21 mouse cellular contexts compared by ENCODE assay signal in the genomic region with DNA sequence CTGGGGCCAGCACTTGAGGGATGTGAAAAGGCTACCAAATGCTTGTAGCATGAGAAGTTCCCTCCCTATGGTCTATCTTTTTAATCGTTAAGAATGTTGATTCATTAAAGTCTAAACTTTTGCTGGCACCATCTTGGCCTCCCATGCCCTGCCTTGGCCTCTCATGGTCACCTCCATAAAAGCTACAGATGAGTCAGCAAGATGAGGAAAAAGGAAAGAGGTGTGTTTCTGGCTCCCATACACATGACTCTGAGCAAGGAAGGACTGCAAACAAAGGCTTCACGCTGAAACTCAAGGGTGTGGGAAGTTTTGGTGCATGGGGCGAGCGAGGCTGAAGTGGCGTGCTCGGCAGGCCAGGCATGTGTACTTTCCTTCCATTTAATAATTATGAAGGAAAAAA. TPM values are rescaled to one million over a fixed set of nuclear protein-coding genes. Genes with fewer than 3 reads are reported as not detected.
DNase-seq lines count a peak whose midpoint lies in the region; ATAC-seq and TF ChIP-seq lines count a peak whose summit lies in the region.
"Had no signal": no experiment of that assay in that cellular context is flagged by ENCODE, and none has a peak within 500 bp of the region (broad histone marks: within the 10 kb centered on the region; RNA-seq: fewer than 3 reads in every experiment).

No protein-coding gene starts in this region.

- TF ChIP-seq CTCF in stomach, postnatal 0 days (IDR thresholded peaks at IDR 0.05; ENCODE audit: low read depth) = no peak

- H3K4me3 ChIP-seq in stomach, postnatal 0 days (ENCODE audit: low read depth, low read length) = no peak overlapping the region
- H3K4me3 ChIP-seq: embryonic facial prominence, embryonic 13.5 days; forebrain, embryonic 13.5 days; heart, embryonic 15.5 days; hindbrain, embryonic 13.5 days had no signal

- WGBS in stomach, postnatal 0 days = 41% methylated on average over 6 of the region's 6 CpGs

- no peaks in the 10 kb centered on the region for H3K36me3 ChIP-seq in stomach, postnatal 0 days (ENCODE audit: control insufficient read depth, insufficient read depth, low read length)
- H3K36me3 ChIP-seq: embryonic facial prominence, embryonic 13.5 days; heart, embryonic 15.5 days; hindbrain, embryonic 13.5 days had no signal

- no peak overlapping the region for H3K4me2 ChIP-seq in stomach, postnatal 0 days (replicated peaks; ENCODE audit: low read depth)
- H3K4me2 ChIP-seq: embryonic facial prominence, embryonic 13.5 days; forebrain, embryonic 13.5 days; heart, embryonic 11.5 days; heart, embryonic 15.5 days; hindbrain, embryonic 13.5 days had no signal

- no peak overlapping the region for H3K9ac ChIP-seq in stomach, postnatal 0 days (ENCODE audit: low read length)
- H3K9ac ChIP-seq: embryonic facial prominence, embryonic 13.5 days; forebrain, embryonic 13.5 days; forebrain, postnatal 0 days; heart, embryonic 15.5 days; hindbrain, embryonic 13.5 days had no signal

- H3K27ac ChIP-seq in stomach, postnatal 0 days (replicated peaks) = peak overlapping the region; percentile 79
- H3K27ac ChIP-seq: embryonic facial prominence, embryonic 13.5 days; forebrain, embryonic 13.5 days; heart, embryonic 15.5 days; hindbrain, embryonic 13.5 days; hindbrain, postnatal 0 days had no signal

- no peaks in the 10 kb centered on the region for H3K9me3 ChIP-seq in stomach, postnatal 0 days (ENCODE audit: control insufficient read depth, low read length)
- H3K9me3 ChIP-seq: embryonic facial prominence, embryonic 13.5 days; forebrain, embryonic 13.5 days; heart, embryonic 15.5 days; hindbrain, embryonic 13.5 days had no signal

- DNase-seq in heart, adult 11 months = peak; percentile 67
- no peak for DNase-seq in heart, adult 18-20 months
- peak; percentile 35 for DNase-seq in lung, postnatal 36 days
- DNase-seq in lung, postnatal 14 days = no peak
- DNase-seq in Muller cell, postnatal 12 days (ENCODE audit: inconsistent ontology term) = peak; percentile 63
- DNase-seq in stomach, postnatal 0 days (ENCODE audit: low spot score) = peak; percentile 57
- DNase-seq: adrenal gland, postnatal 14 days; cerebellum, adult 18-20 months; cerebellum, adult 9-11 months; cerebellum, postnatal 36 days; forebrain, postnatal 0 days; gastrocnemius, postnatal 25 days; heart, postnatal 14 days had no signal

- peak; percentile 79 for ATAC-seq in stomach, postnatal 0 days (ENCODE audit: low FRiP score, low TSS enrichment)
- ATAC-seq in erythroid progenitor cell, adult 5-6 weeks (replicated peaks; ENCODE audit: low FRiP score, poor library complexity, severe bottlenecking) = no peak
- ATAC-seq: forebrain, embryonic 13.5 days; forebrain, postnatal 0 days; hindbrain, postnatal 0 days had no signal

- H3K4me1 ChIP-seq in stomach, postnatal 0 days (replicated peaks; ENCODE audit: control insufficient read depth, insufficient read depth) = no peaks in the 10 kb centered on the region
- H3K4me1 ChIP-seq: heart, embryonic 15.5 days had no signal

- H3K27me3 ChIP-seq in stomach, postnatal 0 days (ENCODE audit: control insufficient read depth, insufficient read depth, low read length) = no peaks in the 10 kb centered on the region
- H3K27me3 ChIP-seq: CH12.LX; embryonic facial prominence, embryonic 13.5 days; forebrain, embryonic 13.5 days; hindbrain, embryonic 13.5 days had no signal

- TF ChIP-seq EP300 in stomach, postnatal 0 days (optimal IDR thresholded peaks at IDR 0.05) = no peak

RNA-seq across cellular contexts. Expression of a gene that starts 41.9 kb away (rescaled TPM):
- 10 to 100 TPM; 12.9 to 19.0 TPM for total RNA-seq in heart, adult 18-20 months (2021)
- 44.4 and 47.8 TPM in 2 replicates for polyA plus RNA-seq in stomach, postnatal 0 days (2015; fragmentation: Nextera tagmentation; extraction: Ambion mirVana)
- 11.9 and 46.5 TPM in 2 replicates for total RNA-seq in erythroid progenitor cell, adult 5-6 weeks (2015; ENCODE audit: low replicate concordance)
- total RNA-seq in erythroid progenitor cell, adult 5-6 weeks (2017; ENCODE audit: low replicate concordance) = 4.9 and 5.0 TPM in 2 replicates
- total RNA-seq: CH12.LX had no signal
- polyA plus RNA-seq: forebrain, embryonic 13.5 days had no signal

Comparison
In these comparisons a context has a peak if more than half of its experiments do, and no peak if none do; other contexts are left out.
1. DNase-seq: peak in heart, adult 11 months (single experiment), lung, postnatal 36 days (single experiment), Muller cell, postnatal 12 days (single experiment) and stomach, postnatal 0 days (single experiment); none in heart, adult 18-20 months (0 of 2) and lung, postnatal 14 days (single experiment).